Comparison of ENCODE assay signal across 14 mouse cellular contexts in genomic region chr6:41078539-41079303, GRCm38 (mm10). TPM values are rescaled to one million over a fixed set of nuclear protein-coding genes. Genes with fewer than 3 reads are reported as not detected.
DNase-seq lines count a peak whose midpoint lies in the region; ATAC-seq lines count a peak whose summit lies in the region.
"Had no signal": no experiment of that assay in that cellular context is flagged by ENCODE, and none has a peak within 500 bp of the region (broad histone marks: within the 10 kb centered on the region; RNA-seq: fewer than 3 reads in every experiment).

No protein-coding gene starts in this region.

- H3K4me1 ChIP-seq in midbrain, embryonic 12.5 days, result 0 out of 2 replicates have a peak, but pooled peaks cover 4% of the 10 kb centered on the region
- H3K4me1 ChIP-seq in midbrain, embryonic 10.5 days, result peaks cover 12% of the 10 kb centered on the region
- peaks cover 10% of the 10 kb centered on the region; the same call in 1 of the 2 replicates for H3K4me1 ChIP-seq in hindbrain, embryonic 15.5 days (replicated peaks)
- no peaks in the 10 kb centered on the region for H3K4me1 ChIP-seq in neural tube, embryonic 15.5 days

- 54% methylated on average over 3 of the region's 3 CpGs for WGBS in midbrain, embryonic 12.5 days
- 60% methylated on average over 3 of the region's 3 CpGs for WGBS in midbrain, embryonic 10.5 days
- 37% methylated on average over 3 of the region's 3 CpGs for WGBS in hindbrain, embryonic 15.5 days
- WGBS in neural tube, embryonic 15.5 days, result 34% methylated on average over 3 of the region's 3 CpGs

- no peaks in the 10 kb centered on the region for H3K36me3 ChIP-seq in midbrain, embryonic 12.5 days
- H3K36me3 ChIP-seq in midbrain, embryonic 10.5 days, result no peaks in the 10 kb centered on the region
- H3K36me3 ChIP-seq in hindbrain, embryonic 15.5 days, result no peaks in the 10 kb centered on the region
- no peaks in the 10 kb centered on the region for H3K36me3 ChIP-seq in neural tube, embryonic 15.5 days

- peak; percentile 41; the same call in 1 of the 2 replicates for ATAC-seq in midbrain, embryonic 12.5 days (ENCODE audit: low FRiP score, low read depth)
- ATAC-seq in hindbrain, embryonic 15.5 days (ENCODE audit: low FRiP score, low read depth), result no peak
- ATAC-seq in neural tube, embryonic 15.5 days (ENCODE audit: low FRiP score), result peak; percentile 45; the same call in 1 of the 2 replicates

- H3K27ac ChIP-seq in midbrain, embryonic 12.5 days (replicated peaks), result no peak overlapping the region
- no peak overlapping the region for H3K27ac ChIP-seq in midbrain, embryonic 10.5 days (replicated peaks)
- H3K27ac ChIP-seq in hindbrain, embryonic 15.5 days (replicated peaks), result no peak overlapping the region
- H3K27ac ChIP-seq in neural tube, embryonic 15.5 days (replicated peaks), result no peak overlapping the region

- H3K4me2 ChIP-seq in midbrain, embryonic 12.5 days (replicated peaks), result no peak overlapping the region
- no peak overlapping the region for H3K4me2 ChIP-seq in hindbrain, embryonic 15.5 days
- no peak overlapping the region for H3K4me2 ChIP-seq in neural tube, embryonic 15.5 days
- H3K4me2 ChIP-seq: liver, embryonic 11.5 days; lung, embryonic 14.5 days had no signal

- no peak overlapping the region for H3K4me3 ChIP-seq in midbrain, embryonic 12.5 days
- H3K4me3 ChIP-seq in midbrain, embryonic 10.5 days, result no peak overlapping the region
- H3K4me3 ChIP-seq in hindbrain, embryonic 15.5 days, result no peak overlapping the region
- H3K4me3 ChIP-seq in neural tube, embryonic 15.5 days (replicated peaks), result no peak overlapping the region

- no peaks in the 10 kb centered on the region for H3K27me3 ChIP-seq in midbrain, embryonic 12.5 days
- H3K27me3 ChIP-seq in midbrain, embryonic 10.5 days (ENCODE audit: low read depth, poor library complexity, severe bottlenecking), result no peaks in the 10 kb centered on the region
- no peaks in the 10 kb centered on the region for H3K27me3 ChIP-seq in hindbrain, embryonic 15.5 days
- H3K27me3 ChIP-seq in neural tube, embryonic 15.5 days (replicated peaks), result no peaks in the 10 kb centered on the region

- H3K9me3 ChIP-seq in midbrain, embryonic 12.5 days, result no peaks in the 10 kb centered on the region
- no peaks in the 10 kb centered on the region for H3K9me3 ChIP-seq in midbrain, embryonic 10.5 days (replicated peaks)
- H3K9me3 ChIP-seq in hindbrain, embryonic 15.5 days, result no peaks in the 10 kb centered on the region
- no peaks in the 10 kb centered on the region for H3K9me3 ChIP-seq in neural tube, embryonic 15.5 days (replicated peaks)

- peak; percentile 35 for DNase-seq in embryo, embryonic 10 days (ENCODE audit: low spot score)
- DNase-seq in embryo, embryonic 11 days, result no peak
- no peak for DNase-seq in midbrain, embryonic 10.5 days (ENCODE audit: low spot score)
- DNase-seq in lung, postnatal 25 days (ENCODE audit: low spot score), result no peak
- DNase-seq in cerebellum, postnatal 14 days, result no peak
- DNase-seq: cerebellum, adult 11 months; kidney, adult 9 months; left cerebral cortex, postnatal 4 days; lung, embryonic 14.5 days had no signal

- H3K9ac ChIP-seq in midbrain, embryonic 12.5 days (replicated peaks), result no peak overlapping the region
- H3K9ac ChIP-seq in hindbrain, embryonic 15.5 days, result 0 out of 2 replicates have a peak overlapping the region, but pooled peaks have one; percentile 10
- no peak overlapping the region for H3K9ac ChIP-seq in neural tube, embryonic 15.5 days (replicated peaks)
- H3K9ac ChIP-seq: lung, embryonic 14.5 days had no signal

RNA-seq across cellular contexts. Expression of gene 2210010C04Rik, which starts 43.4 kb away (rescaled TPM):
- polyA plus RNA-seq in midbrain, embryonic 12.5 days (2016; fragmentation: Nextera tagmentation; extraction: Ambion mirVana), result not detected in 2 replicates
- not detected in 2 replicates for polyA plus RNA-seq in midbrain, embryonic 10.5 days (2016; fragmentation: Nextera tagmentation; extraction: Ambion mirVana)
- polyA plus RNA-seq in hindbrain, embryonic 15.5 days (2015; fragmentation: Nextera tagmentation; extraction: Ambion mirVana), result not detected in 2 replicates
- not detected in 2 replicates for polyA plus RNA-seq in neural tube, embryonic 15.5 days (2015; fragmentation: Nextera tagmentation; extraction: Ambion mirVana)
- polyA plus RNA-seq: heart, embryonic 14.5 days; liver, embryonic 11.5 days; lung, embryonic 14.5 days had no signal
